Mouse (Mus musculus) small intestine, adult 2 months (tissue): ENCODE results near the gene Fuca1. TPM values are rescaled to one million over a fixed set of nuclear protein-coding genes. Genes with fewer than 3 reads are reported as not detected.

ENCODE experiments used
- H3K27ac ChIP-seq: fragments of 200-500 bp; 2 replicates; pipeline ENCODE4 v1.5.1; 2012; ENCODE audit warnings: low read depth, low read length, control low read depth, inconsistent platforms; ENCODE audit not compliant: insufficient read depth
- H3K27me3 ChIP-seq: fragments of 200-500 bp; 2 replicates; pipeline ENCODE4 v1.6.1; 2012; ENCODE audit warnings: mild to moderate bottlenecking, moderate library complexity, low read length, inconsistent platforms; ENCODE audit not compliant: control insufficient read depth, insufficient read depth
- H3K36me3 ChIP-seq: fragments of 200-500 bp; 2 replicates; pipeline ENCODE4 v1.6.1; 2012; ENCODE audit warnings: mild to moderate bottlenecking, low read length, control low read depth, inconsistent platforms; ENCODE audit not compliant: control insufficient read depth, insufficient read depth
- H3K4me1 ChIP-seq: fragments of 200-500 bp; 2 replicates; pipeline ENCODE4 v1.6.1; 2012; ENCODE audit warnings: low read length, inconsistent platforms, mixed read lengths; ENCODE audit not compliant: control insufficient read depth, insufficient read depth, insufficient read length
- H3K4me3 ChIP-seq: fragments of 200-500 bp; 2 replicates; pipeline ENCODE4 v1.5.1; 2012; ENCODE audit warnings: low read depth, mild to moderate bottlenecking, control low read depth, inconsistent platforms, low read length, moderate library complexity
- CTCF ChIP-seq: fragments of 200-500 bp; IDR thresholded peaks from 2 replicates; pipeline ENCODE4 v1.5.1; 2012; ENCODE audit warnings: low read depth, mild to moderate bottlenecking, control low read depth, inconsistent platforms, low read length, moderate library complexity, mixed read lengths; ENCODE audit not compliant: insufficient replicate concordance, insufficient read length; ENCODE audit errors: extremely low read depth
- POLR2A ChIP-seq: fragments of 200-500 bp; IDR thresholded peaks from 2 replicates; pipeline ENCODE4 v1.6.1; 2012; ENCODE audit warnings: low read depth, mild to moderate bottlenecking, control low read depth, inconsistent platforms, low read length, moderate library complexity
- WGBS: fragments of 180-500 bp; shearing (Covaris S2); methylation state at CpG from one replicate; pipeline ENCODE4 v1.1.7; 2018; 5-methylcytosine and 5-hydroxymethylcytosine counted together
- polyA plus RNA-seq: library from polyadenylated mRNA; depleted of rRNA; stranded (reverse); fragments of >200 nt; gene quantifications from 2 replicates; pipeline ENCODE4 v1.2.3, GENCODE M21; 2012

Gene Fuca1
- polyA plus RNA-seq, 1 experiment = 108 TPM

GRCm38 (mm10) chr4:135924418-135924817 lies 3.9 kb downstream of the Fuca1 start:
- WGBS = 37% methylated on average over 2 of the region's 2 CpGs
- TF ChIP-seq CTCF = no peak
- no peak for TF ChIP-seq POLR2A
- Histone ChIP-seq H3K4me3 (no peak overlapping the region), H3K27me3 (no peaks in the 10 kb centered on the region), H3K36me3 (peaks cover 33% of the 10 kb centered on the region), H3K4me1 (peaks cover 12% of the 10 kb centered on the region; the same call in 1 of the 2 replicates), H3K27ac (peak overlapping the region; percentile 62; the same call in 1 of the 2 replicates)

- Histone ChIP-seq H3K27ac (no peak overlapping the region), H3K4me3 (no peak overlapping the region), H3K27me3 (no peaks in the 10 kb centered on the region), H3K4me1 (peaks cover 9% of the 10 kb centered on the region; the same call in 1 of the 2 replicates), H3K36me3 (peaks cover 39% of the 10 kb centered on the region)
- no peak for TF ChIP-seq POLR2A
- TF ChIP-seq CTCF = no peak
- 48% methylated on average over 5 of the region's 5 CpGs for WGBS
Measured at GRCm38 (mm10) chr4:135925341-135925740, 4.8 kb downstream of the Fuca1 start.

GRCm38 (mm10) chr4:135926195-135926808 lies 5.8 kb downstream of the Fuca1 start:
- Histone ChIP-seq H3K4me3 (no peak overlapping the region), H3K27ac (no peak overlapping the region), H3K36me3 (peaks cover 48% of the 10 kb centered on the region), H3K4me1 (peaks cover 9% of the 10 kb centered on the region; the same call in 1 of the 2 replicates), H3K27me3 (no peaks in the 10 kb centered on the region)
- TF ChIP-seq POLR2A = no peak
- TF ChIP-seq CTCF = no peak
- 89% methylated on average over 10 of the region's 10 CpGs for WGBS

- H3K36me3 ChIP-seq = peaks cover 51% of the 10 kb centered on the region
- H3K4me1 ChIP-seq = peaks cover 9% of the 10 kb centered on the region; the same call in 1 of the 2 replicates
- no peaks in the 10 kb centered on the region for H3K27me3 ChIP-seq
- TF ChIP-seq CTCF (no peak), POLR2A (no peak)
- no peak overlapping the region for H3K4me3 ChIP-seq
- H3K27ac ChIP-seq = no peak overlapping the region
- 90% methylated on average over 3 of the region's 3 CpGs for WGBS
Measured at GRCm38 (mm10) chr4:135926861-135927260, 6.3 kb downstream of the Fuca1 start.

GRCm38 (mm10) chr4:135928376-135928775 lies 7.8 kb downstream of the Fuca1 start:
- WGBS = 93% methylated on average over 9 of the region's 9 CpGs
- H3K36me3 ChIP-seq = peaks cover 56% of the 10 kb centered on the region
- peaks cover 9% of the 10 kb centered on the region; the same call in 1 of the 2 replicates for H3K4me1 ChIP-seq
- H3K27me3 ChIP-seq = no peaks in the 10 kb centered on the region
- TF ChIP-seq POLR2A = no peak
- no peak for TF ChIP-seq CTCF
- no peak overlapping the region for H3K27ac ChIP-seq
- no peak overlapping the region for H3K4me3 ChIP-seq

GRCm38 (mm10) chr4:135929405-135929804 lies 8.9 kb downstream of the Fuca1 start:
- H3K27me3 ChIP-seq = no peaks in the 10 kb centered on the region
- no peak for TF ChIP-seq CTCF
- TF ChIP-seq POLR2A = no peak
- peaks cover 5% of the 10 kb centered on the region; the same call in 1 of the 2 replicates for H3K4me1 ChIP-seq
- peak overlapping the region; percentile 53; the same call in 1 of the 2 replicates for H3K27ac ChIP-seq
- 49% methylated on average over 5 of the region's 5 CpGs for WGBS
- H3K4me3 ChIP-seq = no peak overlapping the region
- peaks cover 61% of the 10 kb centered on the region for H3K36me3 ChIP-seq

- Histone ChIP-seq H3K27ac (peak overlapping the region; percentile 53; the same call in 1 of the 2 replicates), H3K4me1 (peaks cover 2% of the 10 kb centered on the region; the same call in 1 of the 2 replicates), H3K27me3 (no peaks in the 10 kb centered on the region), H3K36me3 (peaks cover 64% of the 10 kb centered on the region), H3K4me3 (no peak overlapping the region)
- no peak for TF ChIP-seq POLR2A
- TF ChIP-seq CTCF = no peak
- 39% methylated on average over 9 of the region's 9 CpGs for WGBS
Measured at GRCm38 (mm10) chr4:135929828-135930227, 9.3 kb downstream of the Fuca1 start.

- WGBS = 88% methylated on average over 8 of the region's 8 CpGs
- peaks cover 2% of the 10 kb centered on the region; the same call in 1 of the 2 replicates for H3K4me1 ChIP-seq
- no peak overlapping the region for H3K4me3 ChIP-seq
- H3K27me3 ChIP-seq = no peaks in the 10 kb centered on the region
- H3K27ac ChIP-seq = no peak overlapping the region
- H3K36me3 ChIP-seq = peaks cover 67% of the 10 kb centered on the region
- TF ChIP-seq CTCF = no peak
Measured at GRCm38 (mm10) chr4:135930239-135930638, 9.7 kb downstream of the Fuca1 start.
